Mouse (Mus musculus) brain, embryonic 14.5 days (tissue): ENCODE data around the gene Dapk2. TPM values are rescaled to one million over a fixed set of nuclear protein-coding genes. Genes with fewer than 3 reads are reported as not detected.

Experiments used
- DNase-seq: peaks from one replicate; pipeline ENCODE4 v3.0.0-alpha.2; 2011; ENCODE audit warnings: low read depth
- CTCF ChIP-seq: fragments of 200-500 bp; IDR thresholded peaks from 2 replicates; pipeline ENCODE4 v1.5.1; 2012; ENCODE audit warnings: inconsistent platforms, mild to moderate bottlenecking, moderate library complexity, borderline replicate concordance; ENCODE audit not compliant: insufficient read depth, insufficient read length; ENCODE audit errors: extremely low read depth
- POLR2A ChIP-seq: fragments of 200-500 bp; IDR thresholded peaks from 2 replicates; pipeline ENCODE4 v1.6.1; 2012; ENCODE audit warnings: mild to moderate bottlenecking, inconsistent platforms, borderline replicate concordance; ENCODE audit not compliant: poor library complexity, insufficient read depth, insufficient read length, severe bottlenecking; ENCODE audit errors: extremely low read depth
- polyA plus RNA-seq: library from polyadenylated mRNA; depleted of rRNA; stranded (reverse); fragments of >200 nt; gene quantifications from 2 replicates; pipeline ENCODE4 v1.2.3, GENCODE M21; 2012

The Dapk2 gene
- polyA plus RNA-seq, 1 experiment, result 1.1 TPM

DNA sequence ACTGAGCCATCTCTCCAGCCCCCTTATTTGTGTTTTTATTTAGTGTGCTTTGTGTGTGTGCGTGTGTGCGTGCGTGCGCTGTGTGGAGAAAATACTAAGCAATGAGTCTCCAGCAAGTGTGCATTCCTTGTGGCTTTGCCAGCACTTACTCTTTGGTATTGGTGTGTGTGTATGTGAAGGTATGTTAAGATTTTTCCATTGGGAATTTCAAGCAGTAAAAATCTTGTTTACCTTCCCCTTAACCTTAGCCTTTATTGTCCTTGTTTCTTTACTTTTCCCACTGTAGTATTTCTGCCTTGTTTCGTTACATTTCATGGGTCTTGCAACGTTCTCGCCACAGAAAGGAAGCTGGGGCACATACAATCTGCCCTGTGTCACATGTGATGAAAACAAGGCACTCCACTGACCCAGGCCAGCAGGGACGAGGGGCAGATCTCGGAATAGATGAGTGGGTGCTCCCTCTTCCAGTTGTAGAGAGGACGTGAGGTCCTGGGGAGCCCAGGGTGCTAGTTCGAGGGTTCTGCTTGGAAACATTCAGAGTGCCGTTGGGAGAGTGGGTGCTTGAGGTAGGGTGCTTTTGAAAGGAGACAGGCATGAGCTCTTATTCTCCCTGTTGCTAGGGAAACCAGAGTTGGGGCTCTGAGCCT lies 13.4 kb downstream of the Dapk2 start:
- TF ChIP-seq POLR2A (no peak), CTCF (no peak)
- no peak for DNase-seq

DNA sequence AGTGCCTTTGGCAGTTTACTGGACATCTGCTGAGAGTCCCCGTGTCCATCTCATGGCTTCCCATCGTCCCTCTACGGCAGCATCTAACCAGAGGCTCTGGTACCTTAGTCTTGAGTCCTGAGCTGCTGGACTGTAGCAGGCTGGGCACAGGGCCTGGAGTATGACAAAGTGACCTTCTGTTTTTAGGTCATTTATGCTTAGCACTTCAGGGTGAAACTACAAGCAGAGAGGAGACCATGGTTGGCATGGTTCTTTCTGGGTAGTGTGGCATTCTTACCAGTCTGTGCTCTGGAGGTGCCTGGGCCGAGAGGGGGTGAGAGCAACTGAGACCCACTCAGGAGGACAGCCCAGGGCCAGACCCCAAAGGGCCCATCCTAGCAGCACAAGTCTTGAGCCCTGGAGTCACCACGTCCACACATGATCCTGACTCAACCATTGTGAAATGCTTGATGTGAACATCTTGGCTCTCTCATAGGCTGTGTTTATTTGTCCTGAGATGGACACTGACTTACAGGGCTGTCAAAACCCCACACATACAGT lies 15.4 kb downstream of the Dapk2 start:
- no peak for DNase-seq
- TF ChIP-seq POLR2A (no peak), CTCF (no peak)

DNA sequence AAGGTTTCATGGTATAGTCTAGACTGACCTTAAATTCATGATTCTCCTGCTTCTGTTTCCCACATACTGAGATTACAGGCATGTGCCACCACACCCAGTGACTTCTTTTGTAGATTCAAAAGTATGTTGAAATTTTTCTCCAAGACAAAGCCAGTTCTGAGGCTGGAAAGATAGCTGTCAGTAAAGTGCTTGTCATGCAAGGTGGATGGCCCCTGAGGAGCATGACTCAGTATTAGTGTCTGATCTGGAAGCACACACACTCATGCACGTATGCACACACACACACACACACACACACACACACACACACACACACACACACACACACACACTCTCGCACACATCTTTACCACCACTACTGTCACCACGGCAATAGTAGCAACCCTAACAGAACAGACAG lies 17.0 kb downstream of the Dapk2 start:
- DNase-seq, result no peak
- no peak for TF ChIP-seq POLR2A
- no peak for TF ChIP-seq CTCF

DNA sequence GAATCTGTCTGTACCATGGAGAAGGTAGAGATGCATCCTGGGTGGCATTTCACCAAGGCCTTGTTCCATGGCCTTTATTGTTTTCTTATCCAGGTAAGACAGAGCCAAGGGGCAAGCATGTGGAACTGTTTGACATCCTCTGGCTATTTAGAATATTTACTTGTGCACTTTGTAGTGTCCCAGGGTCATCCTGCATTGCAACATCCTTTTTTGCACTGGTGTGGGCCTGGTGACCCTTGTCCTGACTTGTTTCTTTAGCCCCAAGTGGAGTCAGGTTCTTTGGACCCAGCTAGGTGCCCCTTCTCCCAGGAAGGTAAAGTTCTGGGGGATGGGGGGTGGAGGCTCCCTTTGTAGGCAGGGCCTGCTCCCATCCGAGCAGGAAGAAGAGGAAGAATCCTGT lies 20.0 kb downstream of the Dapk2 start:
- TF ChIP-seq POLR2A (no peak), CTCF (no peak)
- no peak for DNase-seq

DNA sequence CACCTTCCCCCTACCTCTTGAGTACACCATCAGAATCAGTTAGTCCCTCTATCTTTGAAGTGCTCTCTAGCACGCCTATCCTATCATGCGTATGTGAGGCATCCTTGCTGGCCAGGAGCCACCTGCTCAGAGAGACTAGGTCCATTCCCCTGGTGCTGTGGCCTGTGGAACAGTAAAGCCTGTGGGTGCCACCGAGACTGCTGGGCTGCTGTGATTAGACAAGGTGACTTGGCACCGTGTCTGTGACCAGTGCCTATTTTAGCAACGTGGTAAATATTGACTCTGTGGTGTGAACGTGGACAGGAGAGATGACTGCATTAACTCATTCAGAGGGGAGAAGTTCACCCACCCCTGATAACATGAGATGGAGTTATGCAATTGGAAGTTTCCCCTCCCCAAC lies 21.8 kb downstream of the Dapk2 start:
- no peak for TF ChIP-seq CTCF
- DNase-seq, result no peak

DNA sequence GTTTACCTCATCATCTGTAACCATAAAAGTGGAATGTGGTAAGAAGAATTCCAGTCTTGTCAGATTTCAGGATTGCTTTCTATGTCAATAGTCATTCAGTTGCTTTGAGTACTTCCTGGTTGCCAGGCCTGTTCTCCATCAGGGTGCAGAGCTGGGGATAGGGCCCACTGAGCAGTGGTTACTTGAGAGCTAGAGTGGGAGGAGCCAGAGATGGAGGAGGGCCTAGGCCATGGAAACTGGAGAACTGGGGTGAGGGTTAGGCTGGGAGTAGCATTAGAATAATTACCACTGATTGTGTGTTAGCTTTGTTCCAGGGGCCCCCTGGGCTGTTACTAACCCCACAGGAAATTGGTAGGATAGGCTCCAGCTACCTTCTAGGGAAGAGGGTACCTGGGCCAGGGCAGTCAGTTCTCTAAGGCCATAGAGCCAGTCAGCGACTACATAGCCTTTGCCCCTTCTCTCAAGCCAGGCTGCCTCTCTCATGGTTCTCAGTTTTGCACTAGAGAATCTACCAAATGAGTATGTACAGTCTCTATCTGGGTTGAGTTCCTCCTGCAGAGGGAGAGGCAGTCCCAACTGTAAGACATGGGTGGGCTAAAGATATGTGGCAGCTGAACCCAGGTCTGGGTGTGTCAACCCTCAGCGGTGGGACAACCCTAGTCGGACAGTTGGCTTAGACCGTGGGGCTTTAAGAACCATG lies 23.3 kb downstream of the Dapk2 start:
- TF ChIP-seq POLR2A, result no peak
- no peak for TF ChIP-seq CTCF
- DNase-seq, result no peak

DNA sequence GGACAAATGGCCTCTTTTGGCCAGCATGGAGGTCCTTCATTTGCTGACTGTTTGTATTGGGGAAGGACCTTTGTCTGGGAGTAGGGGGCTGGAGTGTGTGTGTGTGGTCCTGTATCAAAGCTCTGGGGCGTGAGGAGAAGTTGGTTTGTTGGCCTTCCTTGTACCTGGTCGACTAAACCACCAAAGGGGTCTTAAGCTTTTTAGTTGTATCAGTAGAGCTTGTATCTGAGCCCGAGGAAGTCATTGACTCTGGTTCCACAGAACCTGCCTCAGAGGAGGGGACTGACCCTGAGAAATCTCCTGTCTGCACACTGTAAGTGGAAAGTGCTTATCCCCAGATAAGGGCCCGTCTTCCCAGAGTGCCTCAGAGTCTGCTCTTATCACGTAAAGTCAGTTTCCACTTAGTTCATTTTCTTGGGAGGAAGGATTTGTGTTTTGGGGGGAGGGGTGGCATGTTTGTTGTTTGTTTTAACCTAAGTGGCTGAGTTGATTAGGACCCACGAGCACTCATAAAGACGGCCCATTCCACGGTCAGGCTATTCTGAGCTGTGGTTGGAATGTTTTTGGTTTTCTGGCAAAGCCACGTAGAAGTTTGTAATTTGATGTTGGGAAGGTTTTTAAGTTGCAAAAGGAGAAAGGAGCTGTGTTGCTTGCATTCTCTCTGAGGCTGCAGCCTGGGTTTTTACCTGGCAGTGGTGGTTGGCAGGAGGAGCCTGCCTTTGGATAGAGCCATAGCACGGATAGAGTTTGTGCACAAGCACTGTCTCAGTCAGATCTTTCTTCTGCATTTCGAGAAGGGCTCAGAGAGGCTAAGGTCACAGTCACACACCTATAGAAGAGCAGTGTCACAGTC lies 24.0 kb downstream of the Dapk2 start:
- DNase-seq, result no peak
- TF ChIP-seq POLR2A, result no peak
- no peak for TF ChIP-seq CTCF

DNA sequence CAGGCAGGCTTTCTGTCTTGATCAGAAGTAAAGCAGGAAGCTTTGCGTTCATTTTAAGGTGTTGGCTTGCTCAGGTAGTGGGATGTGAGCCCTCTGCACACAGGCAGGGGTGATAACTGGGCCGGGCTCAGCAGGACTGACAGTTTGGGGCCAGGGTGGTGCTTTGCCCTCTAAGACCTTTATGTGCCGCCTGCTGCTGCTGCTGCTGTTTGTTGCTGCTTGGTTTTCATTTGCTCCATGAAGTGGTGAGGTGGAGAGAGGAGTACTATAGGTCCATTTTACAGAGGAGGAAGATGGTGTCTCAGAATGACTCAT lies 24.6 kb downstream of the Dapk2 start:
- TF ChIP-seq POLR2A, result no peak
- TF ChIP-seq CTCF, result no peak
- no peak for DNase-seq

DNA sequence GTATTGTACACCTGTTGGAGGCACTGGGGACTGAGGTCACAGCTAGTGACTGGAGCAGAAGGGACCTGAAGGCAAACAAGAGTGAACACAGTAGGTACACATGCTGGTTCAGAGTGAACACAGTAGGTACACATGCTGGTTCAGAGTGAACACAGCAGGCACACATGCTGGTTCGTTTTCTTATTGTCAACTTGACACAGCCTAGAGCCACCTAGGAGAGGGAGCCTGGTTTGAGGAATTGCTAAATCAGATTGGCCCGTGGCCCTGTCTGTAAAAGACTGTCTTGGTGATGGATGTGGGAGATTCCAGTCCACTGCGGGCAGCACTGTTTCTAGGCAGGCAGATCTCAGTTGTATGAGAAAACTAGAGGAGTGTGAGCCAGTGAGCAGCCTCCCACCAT lies 25.0 kb downstream of the Dapk2 start:
- TF ChIP-seq CTCF, result no peak
- TF ChIP-seq POLR2A, result no peak
- no peak for DNase-seq

DNA sequence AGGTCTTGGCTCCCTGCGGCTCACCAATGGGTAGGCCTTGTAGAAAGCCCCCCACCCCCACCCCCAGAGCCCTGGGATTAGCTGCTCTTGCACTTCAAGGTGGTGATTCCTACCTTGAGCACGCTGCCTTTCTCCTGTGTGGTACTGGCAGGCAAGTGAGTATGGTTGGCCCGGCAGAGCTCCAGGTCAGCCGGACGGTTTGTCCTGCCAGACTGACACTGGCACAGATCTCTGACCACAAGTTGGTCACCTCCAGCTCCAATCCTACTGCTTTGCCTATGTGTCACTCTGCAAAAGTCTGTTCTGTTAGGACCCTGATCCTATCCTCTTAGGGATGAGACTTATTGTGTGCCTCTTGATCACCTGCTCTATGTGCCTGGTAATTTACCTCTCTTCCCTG lies 26.5 kb downstream of the Dapk2 start:
- TF ChIP-seq CTCF (no peak), POLR2A (no peak)
- DNase-seq, result no peak

DNA sequence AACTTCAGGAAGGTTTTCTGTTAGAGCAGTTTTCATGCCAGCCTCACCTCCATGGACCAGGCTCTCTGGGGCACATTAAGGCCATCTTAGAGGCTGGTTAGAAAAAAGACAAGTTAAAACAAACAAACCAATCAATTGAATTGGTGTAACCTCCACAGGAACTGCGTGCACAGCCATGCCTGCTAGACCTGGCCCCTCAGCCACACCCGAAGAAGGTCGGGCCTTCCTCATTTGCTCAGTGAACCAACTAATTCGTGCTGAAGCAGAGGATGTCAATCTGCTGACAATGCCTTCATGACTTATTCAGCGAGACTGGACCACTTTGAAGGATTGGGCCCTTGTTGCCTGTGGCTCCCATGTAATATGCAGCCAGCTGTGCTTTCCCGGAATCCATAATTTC lies 28.4 kb downstream of the Dapk2 start:
- no peak for TF ChIP-seq POLR2A
- DNase-seq, result peak; percentile 36
